Mouse (Mus musculus): ENCODE measurements around the gene Apon. TPM values are rescaled to one million over a fixed set of nuclear protein-coding genes. Genes with fewer than 3 reads are reported as not detected.
A peak's percentile ranks its signal among the peaks of the same experiment; 100 is the strongest.
"Not testable (repeated sequence)": the region's sequence is repeated elsewhere in the genome, so short reads cannot be mapped to it uniquely, and the experiment has no call there.

The Apon gene
- polyA plus RNA-seq (2012; rRNA removed): not detected in 2 replicates

GRCm38 (mm10) chr10:128253677-128254255 is at the start of gene Apon:
Gene Apon (plus strand): TSS chr10:128254096.
- Histone ChIP-seq H3K27ac (ENCODE audit: insufficient read depth, low read length) (no peak within 1 kb of the TSS), H3K4me1 (ENCODE audit: control insufficient read depth, insufficient read depth, low read length) (no peaks in the 10 kb centered on the region), H3K4me3 (ENCODE audit: insufficient read depth, low read length) (no peak within 1 kb of the TSS)
- TF ChIP-seq CTCF (IDR thresholded peaks at IDR 0.05; ENCODE audit: extremely low read depth, insufficient read depth, low read length): no peak
- TF ChIP-seq POLR2A (IDR thresholded peaks at IDR 0.05; ENCODE audit: extremely low read depth, insufficient read depth, low read length): no peak

GRCm38 (mm10) chr10:128204941-128205340 is 49.0 kb upstream of the Apon start:
- TF ChIP-seq POLR2A (IDR thresholded peaks at IDR 0.05; ENCODE audit: extremely low read depth, insufficient read depth, low read length) (no peak), CTCF (IDR thresholded peaks at IDR 0.05; ENCODE audit: extremely low read depth, insufficient read depth, low read length) (no peak)
- Histone ChIP-seq H3K27ac (ENCODE audit: insufficient read depth, low read length) (no peak overlapping the region), H3K4me1 (ENCODE audit: control insufficient read depth, insufficient read depth, low read length) (no peaks in the 10 kb centered on the region), H3K4me3 (ENCODE audit: insufficient read depth, low read length) (no peak overlapping the region)

GRCm38 (mm10) chr10:128208326-128208725 is 45.6 kb upstream of the Apon start:
- no peak overlapping the region for H3K27ac ChIP-seq (ENCODE audit: insufficient read depth, low read length)
- H3K4me1 ChIP-seq (ENCODE audit: control insufficient read depth, insufficient read depth, low read length): 0 out of 2 replicates have a peak, but pooled peaks cover 3% of the 10 kb centered on the region
- TF ChIP-seq CTCF (IDR thresholded peaks at IDR 0.05; ENCODE audit: extremely low read depth, insufficient read depth, low read length) (no peak), POLR2A (IDR thresholded peaks at IDR 0.05; ENCODE audit: extremely low read depth, insufficient read depth, low read length) (no peak)
- no peak overlapping the region for H3K4me3 ChIP-seq (ENCODE audit: insufficient read depth, low read length)

- Histone ChIP-seq H3K4me3 (ENCODE audit: insufficient read depth, low read length) (no peak overlapping the region; the same call in 1 of the 2 replicates), H3K4me1 (ENCODE audit: control insufficient read depth, insufficient read depth, low read length) (0 out of 2 replicates have a peak, but pooled peaks cover 3% of the 10 kb centered on the region), H3K27ac (ENCODE audit: insufficient read depth, low read length) (no peak overlapping the region)
- TF ChIP-seq POLR2A (IDR thresholded peaks at IDR 0.05; ENCODE audit: extremely low read depth, insufficient read depth, low read length): no peak
- no peak for TF ChIP-seq CTCF (IDR thresholded peaks at IDR 0.05; ENCODE audit: extremely low read depth, insufficient read depth, low read length)
Observed at GRCm38 (mm10) chr10:128209311-128210009, 44.4 kb upstream of the Apon start.

GRCm38 (mm10) chr10:128210131-128210530 is 43.8 kb upstream of the Apon start:
- no peak overlapping the region; the same call in 1 of the 2 replicates for H3K4me3 ChIP-seq (ENCODE audit: insufficient read depth, low read length)
- no peak overlapping the region for H3K27ac ChIP-seq (ENCODE audit: insufficient read depth, low read length)
- TF ChIP-seq CTCF (IDR thresholded peaks at IDR 0.05; ENCODE audit: extremely low read depth, insufficient read depth, low read length): no peak
- no peak for TF ChIP-seq POLR2A (IDR thresholded peaks at IDR 0.05; ENCODE audit: extremely low read depth, insufficient read depth, low read length)
- 0 out of 2 replicates have a peak, but pooled peaks cover 3% of the 10 kb centered on the region for H3K4me1 ChIP-seq (ENCODE audit: control insufficient read depth, insufficient read depth, low read length)

GRCm38 (mm10) chr10:128210954-128211353 is 42.9 kb upstream of the Apon start:
- Histone ChIP-seq H3K4me3 (ENCODE audit: insufficient read depth, low read length) (peak overlapping the region; percentile 39), H3K27ac (ENCODE audit: insufficient read depth, low read length) (no peak overlapping the region), H3K4me1 (ENCODE audit: control insufficient read depth, insufficient read depth, low read length) (0 out of 2 replicates have a peak, but pooled peaks cover 3% of the 10 kb centered on the region)
- TF ChIP-seq POLR2A (IDR thresholded peaks at IDR 0.05; ENCODE audit: extremely low read depth, insufficient read depth, low read length) (no peak), CTCF (IDR thresholded peaks at IDR 0.05; ENCODE audit: extremely low read depth, insufficient read depth, low read length) (no peak)

DNA sequence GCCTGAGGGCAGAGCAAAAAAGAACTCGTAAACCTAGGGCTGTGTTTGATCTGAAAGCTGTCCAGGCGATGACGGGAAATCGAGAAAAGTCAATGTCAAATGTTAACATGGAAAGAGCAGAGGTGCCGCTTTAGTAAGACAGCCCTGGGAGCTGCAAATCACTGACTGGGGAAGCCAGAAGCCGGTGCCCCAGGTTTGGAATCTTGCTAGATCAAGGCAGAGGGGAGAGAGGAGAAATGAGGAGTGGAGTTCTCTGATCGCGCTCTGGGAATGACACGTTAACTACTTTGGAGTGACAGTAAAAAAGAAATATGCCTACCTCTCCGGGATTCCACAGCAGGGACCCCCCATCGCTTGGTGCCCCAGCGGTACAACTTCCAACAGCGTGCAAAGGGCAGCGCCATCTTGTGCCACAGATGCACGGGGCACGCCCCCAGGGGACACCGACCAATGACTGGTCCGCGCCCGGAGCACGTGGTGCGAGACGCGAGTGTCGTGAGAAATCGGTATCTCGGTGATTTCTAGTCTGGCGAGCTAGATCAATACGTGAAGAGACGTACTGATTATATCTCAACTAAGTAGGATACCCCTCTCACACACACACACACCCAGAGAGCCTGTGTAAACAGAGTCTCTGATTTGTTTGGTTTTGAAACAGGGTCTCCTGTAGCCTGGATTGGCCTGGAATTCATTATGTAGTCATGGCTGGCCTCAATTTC is 42.3 kb upstream of the Apon start, which contains the start of gene Spryd4:
Spryd4 (minus strand) TSS at position 418 of the 719 bp plus-strand sequence.
- H3K4me3 ChIP-seq (ENCODE audit: insufficient read depth, low read length): peak within 1 kb of the TSS; percentile 39
- H3K4me1 ChIP-seq (ENCODE audit: control insufficient read depth, insufficient read depth, low read length): 0 out of 2 replicates have a peak, but pooled peaks cover 3% of the 10 kb centered on the region
- H3K27ac ChIP-seq (ENCODE audit: insufficient read depth, low read length): no peak within 1 kb of the TSS
- TF ChIP-seq POLR2A (IDR thresholded peaks at IDR 0.05; ENCODE audit: extremely low read depth, insufficient read depth, low read length): peak; percentile 79
- TF ChIP-seq CTCF (IDR thresholded peaks at IDR 0.05; ENCODE audit: extremely low read depth, insufficient read depth, low read length): no peak

GRCm38 (mm10) chr10:128212148-128212547 is 41.7 kb upstream of the Apon start:
- Histone ChIP-seq H3K27ac (ENCODE audit: insufficient read depth, low read length) (no peak overlapping the region), H3K4me1 (ENCODE audit: control insufficient read depth, insufficient read depth, low read length) (0 out of 2 replicates have a peak, but pooled peaks cover 3% of the 10 kb centered on the region), H3K4me3 (ENCODE audit: insufficient read depth, low read length) (peak overlapping the region; percentile 39)
- no peak for TF ChIP-seq CTCF (IDR thresholded peaks at IDR 0.05; ENCODE audit: extremely low read depth, insufficient read depth, low read length)
- no peak for TF ChIP-seq POLR2A (IDR thresholded peaks at IDR 0.05; ENCODE audit: extremely low read depth, insufficient read depth, low read length)

GRCm38 (mm10) chr10:128212871-128213323 is 41.0 kb upstream of the Apon start:
- Histone ChIP-seq H3K4me1 (ENCODE audit: control insufficient read depth, insufficient read depth, low read length) (0 out of 2 replicates have a peak, but pooled peaks cover 3% of the 10 kb centered on the region), H3K27ac (ENCODE audit: insufficient read depth, low read length) (no peak overlapping the region), H3K4me3 (ENCODE audit: insufficient read depth, low read length) (peak overlapping the region; percentile 23; the same call in 1 of the 2 replicates)
- TF ChIP-seq CTCF (IDR thresholded peaks at IDR 0.05; ENCODE audit: extremely low read depth, insufficient read depth, low read length) (peak; percentile 66), POLR2A (IDR thresholded peaks at IDR 0.05; ENCODE audit: extremely low read depth, insufficient read depth, low read length) (no peak)

DNA sequence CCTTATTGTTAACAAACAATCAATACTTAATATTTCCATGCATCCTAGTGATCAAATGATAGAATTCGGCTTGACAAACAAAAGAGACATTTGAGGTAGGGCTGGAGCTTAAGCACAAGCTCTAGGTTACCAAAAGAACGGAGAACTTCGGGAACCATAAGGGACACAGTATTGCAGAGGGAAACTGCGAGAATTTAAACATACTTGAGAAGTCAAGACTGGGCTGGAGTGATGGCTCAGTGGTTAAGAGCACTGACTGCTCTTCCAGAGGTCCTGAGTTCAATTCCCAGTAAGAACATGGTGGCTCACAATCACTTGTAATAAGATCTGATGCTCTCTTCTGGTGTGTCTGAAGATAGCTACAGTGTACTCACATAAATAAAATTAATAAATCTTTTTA is 39.8 kb upstream of the Apon start:
- H3K4me1 ChIP-seq (ENCODE audit: control insufficient read depth, insufficient read depth, low read length); H3K4me3 ChIP-seq (ENCODE audit: insufficient read depth, low read length); H3K27ac ChIP-seq (ENCODE audit: insufficient read depth, low read length): not testable (repeated sequence)
